24 mouse cellular contexts compared by ENCODE assay signal in the genomic region with DNA sequence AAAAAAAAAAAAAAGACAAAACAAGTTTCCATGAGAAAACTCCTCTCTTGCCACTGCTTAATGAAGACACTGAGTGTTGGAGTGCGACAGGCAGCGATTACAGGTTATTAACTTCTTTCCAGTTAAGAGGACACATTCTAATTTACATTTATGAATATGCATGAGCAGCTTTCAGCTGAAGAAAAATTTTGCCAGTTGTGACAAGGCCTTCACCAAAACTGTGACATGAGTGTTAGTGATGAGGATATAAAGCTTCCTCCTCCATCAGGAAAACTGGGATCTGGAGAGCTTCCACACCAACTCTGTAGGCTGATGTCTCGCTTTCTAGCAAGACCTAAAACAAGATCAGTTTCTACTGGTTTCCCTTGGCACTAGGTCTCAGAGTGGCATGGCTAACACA.
DNase-seq lines count a peak whose midpoint lies in the region; ATAC-seq lines count a peak whose summit lies in the region.
"Had no signal": no experiment of that assay in that cellular context is flagged by ENCODE, and none has a peak within 500 bp of the region (broad histone marks: within the 10 kb centered on the region; RNA-seq: fewer than 3 reads in every experiment).

No protein-coding gene starts in this region.

- 17% methylated on average over 3 of the region's 3 CpGs for WGBS in forebrain, embryonic 15.5 days
- WGBS in forebrain, embryonic 12.5 days = 47% methylated on average over 3 of the region's 3 CpGs
- WGBS in liver, embryonic 12.5 days (ENCODE audit: insufficient replicate concordance) = 68% methylated on average over 3 of the region's 3 CpGs

- H3K4me2 ChIP-seq in forebrain, embryonic 15.5 days (replicated peaks) = no peak overlapping the region
- no peak overlapping the region for H3K4me2 ChIP-seq in forebrain, embryonic 12.5 days
- H3K4me2 ChIP-seq in liver, embryonic 12.5 days = no peak overlapping the region
- H3K4me2 ChIP-seq: hindbrain, embryonic 12.5 days had no signal

- no peak overlapping the region for H3K9ac ChIP-seq in forebrain, embryonic 15.5 days (replicated peaks)
- no peak overlapping the region for H3K9ac ChIP-seq in forebrain, embryonic 12.5 days
- no peak overlapping the region for H3K9ac ChIP-seq in liver, embryonic 12.5 days
- H3K9ac ChIP-seq: hindbrain, embryonic 12.5 days had no signal

- H3K36me3 ChIP-seq in forebrain, embryonic 15.5 days = no peaks in the 10 kb centered on the region
- no peaks in the 10 kb centered on the region for H3K36me3 ChIP-seq in forebrain, embryonic 12.5 days (replicated peaks)
- no peaks in the 10 kb centered on the region for H3K36me3 ChIP-seq in liver, embryonic 12.5 days
- H3K36me3 ChIP-seq: embryonic facial prominence, embryonic 10.5 days; heart, embryonic 10.5 days; hindbrain, embryonic 12.5 days had no signal

- H3K4me1 ChIP-seq in forebrain, embryonic 15.5 days = no peaks in the 10 kb centered on the region
- no peaks in the 10 kb centered on the region for H3K4me1 ChIP-seq in forebrain, embryonic 12.5 days
- no peaks in the 10 kb centered on the region for H3K4me1 ChIP-seq in liver, embryonic 12.5 days
- H3K4me1 ChIP-seq: embryonic facial prominence, embryonic 10.5 days; heart, embryonic 10.5 days; hindbrain, embryonic 12.5 days had no signal

- intact Hi-C loops in left cerebral cortex, postnatal 10 days (cut with DNase I) = no loop called here

- H3K9me3 ChIP-seq in forebrain, embryonic 15.5 days = no peaks in the 10 kb centered on the region
- H3K9me3 ChIP-seq in forebrain, embryonic 12.5 days = 0 out of 2 replicates have a peak, but pooled peaks cover 3% of the 10 kb centered on the region
- H3K9me3 ChIP-seq in liver, embryonic 12.5 days (replicated peaks) = no peaks in the 10 kb centered on the region
- H3K9me3 ChIP-seq: embryonic facial prominence, embryonic 10.5 days; heart, embryonic 10.5 days; hindbrain, embryonic 12.5 days had no signal

- no peak overlapping the region for H3K4me3 ChIP-seq in forebrain, embryonic 15.5 days
- no peak overlapping the region for H3K4me3 ChIP-seq in forebrain, embryonic 12.5 days (replicated peaks)
- H3K4me3 ChIP-seq in liver, embryonic 12.5 days = no peak overlapping the region
- H3K4me3 ChIP-seq: embryonic facial prominence, embryonic 10.5 days; heart, embryonic 10.5 days; hindbrain, embryonic 12.5 days had no signal

- DNase-seq in left cerebral cortex, adult 9 months (ENCODE audit: low spot score in 2 of 2) = peak; percentile 6 to 13
- no peak for DNase-seq in left cerebral cortex, postnatal 10 days (ENCODE audit: extremely low spot score in 1 of 2, low spot score in 2 of 2)
- DNase-seq in brain, adult 2 months (ENCODE audit: low read depth, low spot score) = peak; percentile 53
- peak; percentile 18 for DNase-seq in brain, embryonic 18.5 days (ENCODE audit: low read depth, low spot score)
- no peak for DNase-seq in cerebellum, postnatal 25 days
- DNase-seq: adrenal gland, postnatal 14 days; cerebellum, adult 18-20 months; cerebellum, adult 9-11 months; gastrocnemius, postnatal 36 days; heart, postnatal 10 days; heart, postnatal 4 days; kidney, adult 9 months had no signal

- peak; percentile 91 for ATAC-seq in forebrain, embryonic 15.5 days (replicated peaks)
- ATAC-seq in forebrain, embryonic 12.5 days (ENCODE audit: low FRiP score) = no peak; the same call in 1 of the 2 replicates
- ATAC-seq in liver, embryonic 12.5 days = no peak
- ATAC-seq: activated CD4-positive, CD25-positive, alpha-beta regulatory T cell, adult 4 months; hindbrain, embryonic 16.5 days; inflammation-experienced regulatory T-cells, adult 6 months; intestine, postnatal 0 days; Patski had no signal

- H3K27ac ChIP-seq in forebrain, embryonic 15.5 days (replicated peaks) = no peak overlapping the region
- H3K27ac ChIP-seq in forebrain, embryonic 12.5 days = no peak overlapping the region
- H3K27ac ChIP-seq in liver, embryonic 12.5 days = no peak overlapping the region
- H3K27ac ChIP-seq: embryonic facial prominence, embryonic 10.5 days; heart, embryonic 10.5 days; hindbrain, embryonic 12.5 days had no signal

- no peaks in the 10 kb centered on the region for H3K27me3 ChIP-seq in forebrain, embryonic 15.5 days
- H3K27me3 ChIP-seq in forebrain, embryonic 12.5 days = no peaks in the 10 kb centered on the region
- H3K27me3 ChIP-seq in liver, embryonic 12.5 days (replicated peaks) = no peaks in the 10 kb centered on the region
- H3K27me3 ChIP-seq: CH12.LX; hindbrain, embryonic 12.5 days; Patski had no signal

Comparison
In these comparisons a context has a peak if more than half of its experiments do, and no peak if none do; other contexts are left out.
1. DNase-seq: peak in left cerebral cortex, adult 9 months (2 of 2), brain, adult 2 months (single experiment) and brain, embryonic 18.5 days (single experiment); none in left cerebral cortex, postnatal 10 days (0 of 2) and cerebellum, postnatal 25 days (0 of 2).